ENCODE assay signal across 9 mouse cellular contexts in genomic region chr17:26601926-26602325, GRCm38 (mm10). TPM values are rescaled to one million over a fixed set of nuclear protein-coding genes. Genes with fewer than 3 reads are reported as not detected.
DNase-seq lines count a peak whose midpoint lies in the region; ATAC-seq and TF ChIP-seq lines count a peak whose summit lies in the region.
"Had no signal": no experiment of that assay in that cellular context is flagged by ENCODE, and none has a peak within 500 bp of the region (broad histone marks: within the 10 kb centered on the region; RNA-seq: fewer than 3 reads in every experiment).

No protein-coding gene starts in this region.

- no peak for ATAC-seq in kidney, embryonic 15.5 days (replicated peaks; ENCODE audit: low FRiP score)

- no peaks in the 10 kb centered on the region for H3K27me3 ChIP-seq in kidney, embryonic 15.5 days
- no peaks in the 10 kb centered on the region for H3K27me3 ChIP-seq in ES-Bruce4 (ENCODE audit: control insufficient read depth, insufficient read depth, low read length, poor library complexity, severe bottlenecking)

- H3K4me3 ChIP-seq in kidney, embryonic 15.5 days (replicated peaks) = no peak overlapping the region
- H3K4me3 ChIP-seq in ES-Bruce4 (ENCODE audit: low read depth, low read length) = peak overlapping the region; percentile 38
- H3K4me3 ChIP-seq in embryonic fibroblast, embryonic 13.5 days (ENCODE audit: insufficient read depth, low read length) = no peak overlapping the region
- no peak overlapping the region for H3K4me3 ChIP-seq in macrophage (ENCODE audit: inconsistent target)

- H3K4me1 ChIP-seq in kidney, embryonic 15.5 days = peaks cover 43% of the 10 kb centered on the region
- peaks cover 26% of the 10 kb centered on the region for H3K4me1 ChIP-seq in ES-Bruce4 (ENCODE audit: control insufficient read depth, insufficient read depth, low read length)
- peaks cover 30% of the 10 kb centered on the region for H3K4me1 ChIP-seq in embryonic fibroblast, embryonic 13.5 days (ENCODE audit: control insufficient read depth, insufficient read depth, low read length)

- peak overlapping the region; percentile 76 for H3K27ac ChIP-seq in kidney, embryonic 15.5 days
- peak overlapping the region; percentile 77 for H3K27ac ChIP-seq in ES-Bruce4 (ENCODE audit: insufficient read depth, low read length)
- H3K27ac ChIP-seq in embryonic fibroblast, embryonic 13.5 days (ENCODE audit: insufficient read depth, low read length) = peak overlapping the region; percentile 62
- H3K27ac ChIP-seq in macrophage = peak overlapping the region; percentile 58

- DNase-seq in kidney, adult 9 months = no peak
- no peak for DNase-seq in ovary, postnatal 36 days (ENCODE audit: low spot score)
- DNase-seq in T-cell, adult 2 months (ENCODE audit: low spot score) = no peak
- no peak for DNase-seq in urinary bladder, postnatal 14 days (ENCODE audit: low spot score)
- DNase-seq: right cerebral cortex, postnatal 25 days had no signal

- H3K36me3 ChIP-seq in kidney, embryonic 15.5 days = peaks cover 14% of the 10 kb centered on the region
- no peaks in the 10 kb centered on the region for H3K36me3 ChIP-seq in ES-Bruce4 (ENCODE audit: control insufficient read depth, insufficient read depth, low read length, poor library complexity, severe bottlenecking)
- H3K36me3 ChIP-seq in macrophage (ENCODE audit: inconsistent target) = no peaks in the 10 kb centered on the region

- TF ChIP-seq EP300 in ES-Bruce4 (IDR thresholded peaks at IDR 0.05; ENCODE audit: insufficient read depth, low read depth, low read length) = peak; percentile 48; the same call in 1 of the 2 replicates

- no peak overlapping the region for H3K9ac ChIP-seq in kidney, embryonic 15.5 days
- no peak overlapping the region for H3K9ac ChIP-seq in ES-Bruce4 (ENCODE audit: low read depth, poor library complexity, severe bottlenecking)

- TF ChIP-seq POLR2A in ES-Bruce4 (IDR thresholded peaks at IDR 0.05; ENCODE audit: insufficient read depth, low read length) = no peak
- TF ChIP-seq POLR2A in embryonic fibroblast, embryonic 13.5 days (IDR thresholded peaks at IDR 0.05; ENCODE audit: low read depth, low read length) = no peak

- H3K9me3 ChIP-seq in kidney, embryonic 15.5 days (replicated peaks) = no peaks in the 10 kb centered on the region
- no peaks in the 10 kb centered on the region for H3K9me3 ChIP-seq in ES-Bruce4 (replicated peaks; ENCODE audit: control insufficient read depth, insufficient read depth, low read length, poor library complexity, severe bottlenecking)

- H3K4me2 ChIP-seq in kidney, embryonic 15.5 days = no peak overlapping the region

- peaks cover 50% of the 10 kb centered on the region for H3K79me2 ChIP-seq in macrophage (ENCODE audit: inconsistent target)

- WGBS in kidney, embryonic 15.5 days = 55% methylated on average over 6 of the region's 6 CpGs
- 82% methylated on average over 6 of the region's 6 CpGs for WGBS in macrophage (ENCODE audit: missing documents)

- peak; percentile 12 for TF ChIP-seq CTCF in ES-Bruce4 (IDR thresholded peaks at IDR 0.05; ENCODE audit: low read depth, low read length)
- TF ChIP-seq CTCF in embryonic fibroblast, embryonic 13.5 days (IDR thresholded peaks at IDR 0.05; ENCODE audit: borderline replicate concordance, insufficient read depth, low read length) = no peak

RNA-seq across cellular contexts. Expression of gene Dusp1, which starts 40.0 kb away (rescaled TPM):
- polyA plus RNA-seq in kidney, embryonic 15.5 days (2015; fragmentation: Nextera tagmentation; extraction: Ambion mirVana) = 23.1 and 24.8 TPM in 2 replicates
- polyA plus RNA-seq in ES-Bruce4 (2011; ENCODE audit: insufficient read depth, insufficient read length, low read depth, missing spikeins) (58.4 and 64.9 TPM in 2 replicates), macrophage (2018) (10.8 to 29.7 TPM (median 28.3 TPM) in 3 replicates)
- polyA plus RNA-seq in embryonic fibroblast, embryonic 13.5 days (2011; ENCODE audit: insufficient read length, low read depth, missing spikeins) = 36.3 and 60.1 TPM in 2 replicates
- total RNA-seq in macrophage (2018; cell fraction: chromatin; rRNA removed) = 1,000 to 10,000 TPM in 8 of 26 experiments, 100 to 1,000 TPM in 14, 10 to 100 TPM in 4; 36.2 to 1,811 (median 533) TPM
- total RNA-seq in macrophage (2018; cell fraction: cytosol; rRNA removed) = 1,000 to 10,000 TPM in 5 of 26 experiments, 100 to 1,000 TPM in 14, 10 to 100 TPM in 7; 20.0 to 1,690 (median 314) TPM
- total RNA-seq in macrophage (2018; cell fraction: nucleus; rRNA removed) = 1,000 to 10,000 TPM in 9 of 26 experiments, 100 to 1,000 TPM in 14, 10 to 100 TPM in 3; 28.6 to 2,287 (median 592) TPM

RNA-seq across cellular contexts. Expression of gene Ergic1, which starts 40.6 kb away (rescaled TPM):
- 124 and 131 TPM in 2 replicates for polyA plus RNA-seq in kidney, embryonic 15.5 days (2015; fragmentation: Nextera tagmentation; extraction: Ambion mirVana)
- 166 and 167 TPM in 2 replicates for polyA plus RNA-seq in ES-Bruce4 (2011; ENCODE audit: insufficient read depth, insufficient read length, low read depth, missing spikeins)
- polyA plus RNA-seq in embryonic fibroblast, embryonic 13.5 days (2011; ENCODE audit: insufficient read length, low read depth, missing spikeins) = 376 and 420 TPM in 2 replicates
- 100 to 1,000 TPM in 3 of 26 experiments, 10 to 100 TPM in 23; 27.2 to 136 (median 52.5) TPM for total RNA-seq in macrophage (2018; cell fraction: chromatin; rRNA removed)
- total RNA-seq in macrophage (2018; cell fraction: cytosol; rRNA removed) = 10 to 100 TPM; 35.4 to 59.1 (median 45.8) TPM
- 100 to 1,000 TPM in 3 of 26 experiments, 10 to 100 TPM in 23; 29.0 to 133 (median 49.8) TPM for total RNA-seq in macrophage (2018; cell fraction: nucleus; rRNA removed)
- polyA plus RNA-seq in macrophage (2018) = 37.4 to 133 TPM (median 109 TPM) in 3 replicates
